Mouse (Mus musculus): ENCODE results near the gene Hoxa11.

The Hoxa11 gene

DNA sequence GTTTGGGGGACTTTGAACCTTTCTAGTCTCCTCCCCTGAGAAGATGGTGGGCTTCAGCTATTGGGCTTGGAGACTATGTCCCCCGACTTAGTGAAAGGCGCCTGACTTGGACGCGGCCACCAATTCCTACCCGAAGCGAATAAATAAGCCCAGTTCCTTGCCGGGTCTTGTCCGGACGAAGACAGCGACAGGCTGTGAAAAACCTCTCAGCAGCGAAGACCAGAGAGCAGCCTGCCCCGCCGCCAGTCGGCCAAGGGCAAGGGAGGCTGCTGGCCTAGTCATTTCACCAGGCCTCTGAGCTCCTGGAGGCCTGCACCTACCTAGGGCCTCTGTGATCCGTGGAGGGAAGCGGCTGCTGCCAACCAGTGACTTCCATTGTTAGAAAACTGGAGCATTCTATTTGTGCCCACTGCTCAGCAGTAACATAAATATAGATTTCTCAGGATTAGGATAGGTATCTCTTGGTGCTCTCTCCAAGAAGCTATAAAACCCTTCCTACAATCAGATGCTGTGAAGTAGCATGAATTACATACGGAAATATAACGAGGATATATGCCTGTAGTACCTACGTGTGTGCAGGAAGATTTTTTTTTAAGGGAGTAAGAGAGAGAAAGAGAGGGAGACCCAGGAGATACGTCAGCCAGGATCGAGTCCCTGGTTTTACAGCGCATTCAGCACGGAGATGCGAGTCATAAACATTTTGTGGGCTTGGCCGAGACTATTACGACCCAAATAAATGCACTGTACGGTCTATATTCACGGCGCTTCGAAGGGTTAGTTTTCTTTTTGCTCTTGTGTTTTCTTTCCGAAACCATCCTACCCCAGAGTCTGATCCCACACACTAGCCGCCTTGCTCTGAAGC is 25.4 kb downstream of the Hoxa11 start:
- no peak for DNase-seq (ENCODE audit: low spot score)

DNA sequence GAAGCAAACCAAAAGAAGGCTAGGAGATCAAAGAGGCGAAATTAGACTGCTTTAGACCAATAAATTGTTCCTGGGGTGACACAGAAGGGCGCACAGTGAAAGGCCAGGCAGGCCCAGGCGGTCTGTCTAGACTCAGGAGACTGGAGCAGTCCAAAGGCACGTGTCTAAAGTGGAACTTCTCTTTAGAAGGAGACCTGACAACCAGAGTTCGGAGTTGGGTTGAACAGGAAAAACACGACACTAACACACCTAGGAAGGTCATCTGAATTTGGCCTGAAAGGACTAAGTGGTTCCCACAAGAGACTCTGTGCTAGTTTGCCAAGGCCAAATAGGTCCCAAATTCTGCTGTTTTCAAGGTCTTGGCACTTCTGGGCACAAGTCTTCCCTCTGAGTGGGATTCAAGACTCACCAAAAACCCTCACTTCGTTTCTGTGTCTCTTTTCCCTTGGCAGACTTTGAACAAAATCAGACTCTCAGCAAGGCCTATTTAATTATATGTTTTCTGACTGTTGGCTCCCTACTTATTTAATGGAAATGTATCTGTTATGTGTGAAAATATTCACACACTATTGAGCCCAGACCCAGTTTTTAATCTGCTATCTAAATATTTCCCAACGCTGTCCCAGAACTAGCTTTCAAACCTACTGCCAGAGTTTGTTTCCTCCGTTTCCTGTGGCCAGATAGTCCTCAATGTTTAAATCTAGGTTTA is 26.2 kb downstream of the Hoxa11 start:
- DNase-seq (ENCODE audit: low spot score): no peak

DNA sequence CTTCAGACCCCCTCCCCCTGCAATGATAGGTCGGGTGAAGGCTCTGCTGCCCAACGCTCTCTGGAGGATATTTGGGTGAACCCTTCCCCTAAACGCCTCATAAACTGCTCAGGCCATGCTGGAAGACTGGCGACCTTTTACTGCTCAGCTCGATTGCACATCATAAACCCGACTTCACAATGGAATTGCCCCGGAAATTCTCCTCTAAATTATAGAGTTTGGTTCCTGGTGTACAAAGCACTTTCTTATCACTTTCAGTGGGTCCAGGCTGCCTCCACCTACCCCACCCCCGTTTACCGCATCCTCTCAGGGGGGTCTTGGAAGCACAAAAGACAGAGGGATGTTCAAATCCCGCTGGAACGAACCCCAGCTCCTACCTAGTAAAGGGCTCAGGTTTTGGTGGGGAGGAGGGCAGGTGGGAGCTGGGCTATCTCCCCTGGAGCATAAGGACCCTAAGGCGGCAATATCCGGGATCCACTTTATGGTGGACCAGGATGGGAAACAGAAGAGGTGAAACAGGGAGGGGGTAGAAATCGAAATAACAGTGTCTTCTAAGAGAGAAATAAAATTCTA is 26.9 kb downstream of the Hoxa11 start:
- DNase-seq (ENCODE audit: low spot score): no peak

DNA sequence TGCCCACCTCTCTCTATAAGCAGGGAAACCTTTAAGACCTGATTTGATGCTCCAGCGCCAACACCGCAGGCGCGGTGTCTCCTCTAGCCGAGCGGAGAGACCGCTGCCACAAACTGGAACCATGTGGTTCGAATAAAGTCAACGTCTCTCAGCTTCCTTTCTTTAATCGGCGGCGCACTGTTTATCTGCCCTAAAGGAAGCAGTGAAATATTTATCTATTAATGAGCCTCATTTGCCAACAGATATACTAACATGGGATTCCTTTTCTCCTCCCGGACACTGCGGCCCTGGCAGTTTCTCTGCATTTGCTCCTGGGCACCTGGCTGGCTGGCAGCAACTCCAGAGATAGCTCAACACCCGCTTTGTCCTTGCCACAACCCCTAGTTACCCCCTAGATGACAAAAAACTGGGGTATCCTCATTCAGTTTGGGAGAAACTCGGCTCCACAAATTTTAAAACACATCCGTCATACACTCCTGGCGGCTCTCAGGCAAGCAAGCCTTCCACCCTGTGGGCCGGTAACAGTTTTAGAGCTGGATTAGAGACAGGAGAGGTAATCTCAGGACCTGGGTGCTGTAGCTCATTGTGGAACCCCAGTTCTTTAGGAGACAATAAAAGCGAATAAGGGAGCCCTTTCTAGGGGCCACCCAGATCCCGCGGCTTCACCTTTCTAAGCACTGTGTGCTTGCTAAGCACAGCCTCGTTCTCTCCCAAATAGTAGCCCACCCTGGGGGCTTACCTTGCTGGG is 27.5 kb downstream of the Hoxa11 start:
- no peak for DNase-seq (ENCODE audit: low spot score)

DNA sequence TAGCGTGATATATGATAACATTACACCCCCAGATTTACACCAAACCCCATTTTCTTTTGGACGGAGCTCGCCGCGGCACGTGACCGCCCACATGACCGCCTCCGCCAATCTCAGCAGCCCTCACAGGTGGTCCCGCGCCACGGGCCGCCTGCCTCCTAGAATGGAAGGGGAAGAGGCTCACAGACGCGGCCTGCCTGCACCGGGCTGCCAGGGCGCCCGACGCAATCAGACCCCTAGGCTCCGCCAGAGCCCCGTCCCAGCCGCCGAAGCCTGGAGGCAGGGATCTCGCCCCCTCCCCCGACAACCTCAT is 28.2 kb downstream of the Hoxa11 start:
- DNase-seq (ENCODE audit: low spot score): no peak

DNA sequence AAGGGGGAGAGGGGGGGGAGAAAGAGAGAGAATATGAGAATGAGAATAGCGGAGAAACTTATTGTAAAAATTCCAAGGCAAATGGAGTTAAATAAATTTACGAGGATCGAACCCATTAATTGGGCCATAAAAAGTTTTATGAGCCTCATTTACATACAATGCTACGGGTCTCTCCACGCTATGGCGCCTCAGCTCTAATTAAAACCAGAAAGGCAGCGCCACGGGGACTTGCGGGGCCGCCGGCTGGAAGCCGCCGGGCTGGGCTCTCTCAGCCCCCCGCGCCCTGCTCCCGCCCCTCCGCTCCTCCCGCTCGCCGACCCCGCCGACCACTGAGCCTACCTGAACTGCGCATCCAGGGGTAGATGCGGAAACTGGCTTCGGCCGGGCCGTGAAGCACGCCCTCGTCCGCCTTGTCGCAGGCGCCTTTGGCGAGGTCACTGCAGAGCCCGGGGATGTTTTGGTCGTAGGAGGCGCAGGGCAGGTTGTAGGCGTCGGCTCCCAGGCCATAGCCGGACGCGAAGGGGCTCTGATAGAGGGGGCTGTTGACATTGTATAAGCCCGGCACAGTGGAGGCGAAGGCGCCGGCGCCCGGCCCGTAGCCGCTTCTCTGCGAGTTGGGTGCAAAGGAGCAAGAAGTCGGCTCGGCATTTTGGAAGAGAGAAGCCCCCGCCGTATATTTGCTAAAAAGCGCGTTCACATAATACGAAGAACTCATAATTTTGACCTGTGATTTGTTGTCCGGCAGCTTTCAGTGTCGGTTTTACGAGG is 28.7 kb downstream of the Hoxa11 start:
- DNase-seq (ENCODE audit: low spot score): no peak

DNA sequence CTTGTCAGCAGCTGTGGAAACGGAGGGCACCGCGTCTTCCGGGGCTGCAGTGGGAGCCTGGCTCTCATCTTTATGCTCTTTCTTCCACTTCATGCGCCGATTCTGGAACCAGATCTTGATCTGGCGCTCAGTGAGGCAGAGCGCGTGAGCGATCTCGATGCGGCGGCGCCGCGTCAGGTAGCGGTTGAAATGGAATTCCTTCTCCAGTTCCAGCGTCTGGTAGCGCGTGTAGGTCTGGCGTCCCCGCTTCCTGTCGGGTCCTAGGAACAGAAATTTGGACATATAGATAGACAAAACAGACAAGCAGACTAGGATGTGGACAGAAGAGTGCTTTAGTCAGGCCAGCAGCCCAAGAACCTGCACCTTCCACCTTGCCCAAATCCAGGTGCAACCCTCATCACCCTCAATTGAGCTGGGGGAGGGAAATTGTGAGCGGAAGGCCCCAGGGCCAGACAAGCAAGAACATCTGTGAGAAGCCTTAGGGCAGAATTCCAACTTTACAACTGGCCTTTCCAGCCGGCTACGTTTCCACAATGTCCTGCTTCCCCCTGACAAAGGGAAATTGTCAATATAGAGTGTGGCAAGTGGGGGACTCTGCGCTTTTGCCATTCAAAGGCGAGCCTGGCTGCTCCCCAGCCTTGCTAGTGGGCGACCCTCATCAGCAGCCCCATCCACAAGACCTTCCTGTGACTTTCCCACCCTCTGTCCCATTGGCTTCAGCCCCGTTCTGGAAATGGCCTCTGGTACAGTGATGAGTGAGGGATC is 29.7 kb downstream of the Hoxa11 start:
- DNase-seq (ENCODE audit: low spot score): no peak

DNA sequence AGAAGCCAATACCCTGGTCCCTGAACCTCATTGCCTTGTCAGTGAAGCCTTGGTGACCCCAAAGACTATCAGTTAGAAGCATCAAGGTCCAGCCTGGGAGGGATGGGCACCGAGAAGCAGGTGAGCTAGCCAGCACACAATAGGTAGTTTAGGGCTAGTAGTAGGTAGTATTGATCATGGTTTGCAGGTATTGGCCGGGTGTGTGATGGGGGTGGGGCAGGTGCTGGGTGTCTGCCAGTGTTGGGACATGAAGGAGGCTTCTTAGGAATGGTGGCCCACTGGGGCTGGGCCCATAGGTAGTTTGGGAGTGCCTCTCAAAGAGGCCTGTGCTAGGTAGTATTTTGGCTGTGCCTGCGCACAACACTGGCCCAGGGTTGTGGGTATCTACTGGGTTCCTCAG is 30.5 kb downstream of the Hoxa11 start:
- no peak for DNase-seq (ENCODE audit: low spot score)

DNA sequence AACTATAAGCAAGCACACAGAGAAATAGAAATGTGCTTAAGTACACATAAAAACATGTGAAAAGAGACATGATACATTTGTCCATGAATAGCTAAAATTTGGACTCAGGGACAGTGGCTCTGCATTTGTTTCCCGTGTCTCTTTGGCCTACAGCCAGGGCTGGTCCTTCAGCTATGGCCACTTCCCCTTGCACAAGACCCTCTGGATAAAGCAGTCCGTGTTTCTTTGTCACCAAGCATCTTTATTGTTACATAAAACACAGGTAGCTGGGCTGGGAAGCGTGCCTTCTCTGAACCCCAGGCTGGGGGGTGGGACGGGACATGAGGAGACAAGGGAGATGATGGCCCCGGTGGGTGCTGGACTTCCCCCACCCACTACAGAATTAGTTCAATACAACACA is 31.3 kb downstream of the Hoxa11 start:
- no peak for DNase-seq (ENCODE audit: low spot score)

DNA sequence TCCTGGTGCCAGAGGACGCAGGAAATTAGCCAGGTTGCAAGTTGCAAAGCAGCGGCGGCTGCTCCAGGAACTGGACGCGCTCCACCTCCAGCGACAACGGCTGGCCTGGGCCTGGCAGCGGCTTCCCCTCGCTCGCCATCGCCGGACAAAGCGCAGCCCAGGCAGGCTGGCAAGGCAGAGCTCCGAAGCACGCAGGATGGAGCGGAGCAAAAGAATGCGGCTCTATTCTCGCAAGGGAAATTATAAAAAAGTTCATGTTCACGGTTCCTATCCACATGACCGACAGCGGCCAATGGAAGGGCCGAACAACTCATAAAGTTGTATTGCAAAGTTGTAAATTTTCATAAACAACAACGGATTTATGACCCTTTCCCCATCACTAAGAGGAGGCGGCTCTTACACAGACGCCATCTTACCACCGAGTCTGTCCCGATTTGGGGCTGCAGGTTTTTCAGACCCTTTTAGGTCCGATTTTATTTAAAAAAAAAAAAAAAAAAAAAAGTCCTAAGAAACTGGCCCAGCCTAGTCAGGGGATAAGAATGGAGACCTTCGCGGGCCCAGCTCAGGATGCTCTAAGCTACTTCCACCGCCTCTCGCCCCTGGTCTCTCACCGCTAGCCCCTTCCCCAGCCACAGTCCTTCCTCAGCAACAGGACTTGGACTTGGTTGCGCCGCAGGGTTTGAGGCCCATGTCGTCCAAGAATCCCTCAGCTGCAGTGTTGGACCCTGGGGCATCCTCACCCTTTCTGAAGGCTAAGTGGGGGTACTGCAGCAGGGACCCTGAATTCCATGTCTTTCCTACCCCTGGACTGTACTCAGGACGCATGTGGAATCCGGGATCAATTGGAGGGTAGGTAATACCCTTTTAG is 32.3 kb downstream of the Hoxa11 start, which contains the start of the genes Hoxa3 and Gm28308:
Hoxa3 (minus strand) TSS at position 218 of the 868 bp plus-strand sequence.
Gm28308 (minus strand) TSS at position 221 of the 868 bp plus-strand sequence.
- DNase-seq (ENCODE audit: low spot score): no peak

DNA sequence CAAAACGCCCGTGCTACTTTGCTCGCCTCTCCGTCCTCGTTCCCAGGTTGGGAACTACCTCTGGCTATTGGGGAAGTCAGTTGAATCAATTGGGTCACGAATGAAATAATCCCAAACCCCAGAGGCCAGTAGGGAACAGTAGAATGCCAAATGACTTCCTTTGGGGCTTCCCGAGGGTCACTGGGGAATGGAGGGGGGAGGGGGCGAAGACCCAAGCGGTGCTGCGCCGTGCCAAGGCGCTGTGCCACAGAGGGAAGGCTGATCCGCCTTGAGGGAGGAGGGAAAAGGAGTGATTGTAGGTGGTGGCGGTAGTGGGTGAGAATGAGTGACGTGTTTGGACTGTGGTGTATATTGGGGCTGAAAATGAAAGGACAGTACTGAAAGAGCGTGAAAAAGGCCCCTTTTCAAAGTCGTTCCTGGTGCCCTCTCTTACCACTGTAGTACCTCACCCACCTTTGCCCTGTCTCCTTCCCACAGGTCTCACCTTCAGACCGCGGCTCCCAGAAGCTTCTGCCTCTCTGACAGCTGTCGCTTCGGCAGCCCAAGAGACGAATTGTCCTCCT is 33.0 kb downstream of the Hoxa11 start:
- no peak for DNase-seq (ENCODE audit: low spot score)

DNA sequence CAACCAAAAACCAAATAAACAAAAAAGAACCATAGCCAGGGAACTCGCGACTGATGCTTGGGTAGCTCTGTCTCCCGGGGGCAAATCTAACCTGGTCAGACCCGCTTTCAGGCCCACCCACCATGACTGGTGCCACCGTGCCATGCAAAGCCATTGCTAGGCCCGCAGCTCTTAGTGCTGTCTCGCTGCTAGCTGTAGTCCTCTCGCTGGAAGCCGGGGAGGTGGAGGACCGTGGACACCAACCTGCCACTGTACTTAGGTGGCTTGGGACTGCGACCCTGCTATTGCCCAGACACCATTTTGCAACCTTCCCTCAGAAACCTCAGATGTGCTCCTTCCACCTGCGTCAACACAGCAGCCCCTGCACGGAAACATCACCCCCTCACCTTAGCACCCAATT is 33.6 kb downstream of the Hoxa11 start:
- no peak for DNase-seq (ENCODE audit: low spot score)

DNA sequence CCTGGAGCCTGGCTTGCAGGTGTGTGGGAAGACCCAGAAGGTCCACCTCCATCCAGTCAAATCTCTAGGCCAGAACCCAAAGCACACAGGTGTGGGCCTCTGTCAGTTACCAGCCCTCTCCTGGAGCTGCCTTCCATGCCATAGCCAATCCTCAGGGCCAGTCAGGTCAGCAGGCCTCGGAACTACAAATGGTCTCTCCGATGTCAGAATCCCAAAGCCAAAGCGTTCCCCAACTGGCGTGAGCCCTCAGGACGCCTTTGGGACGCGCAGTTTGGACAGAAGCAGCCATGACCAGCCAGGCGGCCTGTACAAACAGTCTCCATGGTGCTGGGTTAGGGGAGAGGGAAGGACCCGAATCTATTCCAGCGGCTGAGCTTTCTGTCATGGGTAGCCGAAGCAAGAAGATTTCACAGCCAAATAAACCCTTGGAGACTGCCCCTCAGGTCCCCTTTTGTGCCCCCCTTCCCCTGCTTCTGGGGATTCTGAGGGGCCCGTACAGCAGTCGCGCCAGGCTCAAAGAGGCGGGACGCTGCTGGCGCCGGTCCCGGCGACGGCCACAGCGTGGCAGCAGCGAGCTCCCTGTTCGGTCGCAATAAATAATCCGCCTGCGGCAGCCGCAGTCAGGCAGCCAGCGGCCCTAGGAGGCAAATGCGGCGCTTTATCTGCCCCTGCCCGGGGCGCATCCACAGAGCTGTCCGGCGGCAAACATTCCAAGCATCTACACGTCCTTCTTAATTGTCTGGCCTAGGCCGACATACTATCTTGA is 34.3 kb downstream of the Hoxa11 start:
- peak; percentile 51 for DNase-seq (ENCODE audit: low spot score)

DNA sequence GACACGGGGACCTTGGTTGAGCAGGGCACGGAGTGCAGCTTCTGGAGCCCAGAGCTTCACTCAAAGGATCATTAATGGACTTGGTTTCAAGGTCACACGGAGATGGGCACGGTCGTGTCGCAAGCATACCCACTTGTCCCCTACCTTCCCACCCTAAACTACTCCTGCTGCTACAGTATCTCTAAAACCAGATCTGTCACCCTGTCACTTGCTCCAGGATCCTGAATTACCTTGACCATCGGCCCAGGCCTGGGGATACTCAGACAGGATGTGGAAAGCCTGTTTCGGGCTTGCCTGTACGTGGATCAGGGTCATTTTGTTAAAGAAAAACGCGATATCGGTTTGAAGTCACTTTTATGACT is 35.9 kb downstream of the Hoxa11 start:
- DNase-seq (ENCODE audit: low spot score): no peak

DNA sequence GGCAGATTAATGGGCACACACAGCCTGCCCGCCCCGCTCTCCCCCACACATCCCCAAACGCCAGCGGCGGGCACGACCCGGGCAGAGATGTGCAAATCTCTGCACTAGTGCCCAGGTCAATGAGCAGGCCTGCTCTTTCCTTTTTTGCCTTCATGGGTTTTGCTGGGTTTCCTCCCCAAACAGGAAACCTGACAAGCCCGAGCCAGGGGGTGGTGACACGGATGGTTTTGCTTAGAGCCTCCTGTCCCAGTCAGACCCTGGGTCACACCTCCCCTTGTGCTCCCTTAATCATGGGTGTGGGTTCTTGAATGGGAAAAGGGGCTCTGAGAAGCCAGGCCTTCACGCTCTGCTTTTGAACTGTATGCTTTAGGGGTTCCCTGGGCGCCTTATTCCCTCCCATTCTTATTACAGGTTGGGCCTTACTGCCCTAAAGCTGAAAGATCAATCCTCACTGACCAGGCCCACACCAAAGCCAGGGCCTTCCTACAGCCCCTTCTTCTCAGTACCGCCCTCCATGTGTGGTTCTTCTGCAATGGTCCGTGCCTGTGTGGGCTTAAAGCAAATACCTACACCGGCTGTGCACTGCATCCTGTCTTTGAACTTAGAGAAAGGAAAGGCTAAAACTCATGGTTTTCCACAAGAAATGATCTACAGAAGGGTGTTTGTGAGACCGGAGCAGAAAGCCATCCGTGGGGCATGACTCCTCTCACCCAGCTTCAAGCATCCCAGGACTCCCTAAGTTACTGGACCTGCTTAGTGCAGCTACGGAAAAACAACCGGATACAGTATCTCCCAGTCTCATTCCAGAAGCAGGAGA is 36.5 kb downstream of the Hoxa11 start:
- DNase-seq (ENCODE audit: low spot score): no peak

DNA sequence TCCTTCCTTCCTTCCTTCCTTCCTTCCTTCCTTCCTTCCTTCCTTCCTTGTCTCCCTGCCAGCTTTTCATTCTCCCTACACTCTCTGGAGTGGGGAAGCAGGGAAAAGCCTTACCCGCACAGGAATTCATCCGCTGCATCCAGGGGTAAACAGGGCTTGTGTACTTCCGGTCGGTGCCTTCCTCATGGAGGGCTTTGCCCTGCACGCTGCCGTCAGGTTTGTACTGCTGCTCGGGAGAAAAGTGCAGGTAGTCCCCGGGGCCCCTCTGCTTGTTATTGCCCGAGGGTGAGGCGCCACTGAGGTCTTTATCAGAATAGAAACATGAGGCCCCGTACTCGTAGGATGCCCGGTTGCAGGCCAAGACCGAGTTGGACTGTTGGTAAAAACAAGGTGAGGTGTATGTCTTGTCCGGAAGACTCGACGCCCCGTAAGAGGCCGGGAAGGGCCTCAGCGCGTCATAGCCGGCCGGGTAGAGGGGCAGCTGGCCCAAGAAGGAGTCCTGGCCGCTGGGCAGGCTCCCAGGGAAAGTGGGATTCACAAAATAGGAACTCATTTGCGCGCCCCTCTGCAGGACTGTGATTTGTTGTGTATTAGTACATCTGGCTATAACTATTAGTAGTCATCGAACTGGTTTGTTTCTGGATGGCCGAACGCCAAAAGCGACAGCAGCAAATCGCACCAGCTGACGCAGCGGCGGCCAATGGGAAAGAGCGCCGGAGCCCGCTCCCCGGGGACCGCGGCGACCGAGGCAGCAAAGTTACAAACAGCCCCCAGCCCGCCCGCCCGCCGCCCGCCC is 37.3 kb downstream of the Hoxa11 start, which contains the start of gene Hoxa6:
Hoxa6 (minus strand) TSS at position 651 of the 796 bp plus-strand sequence.
- DNase-seq (ENCODE audit: low spot score): no peak

DNA sequence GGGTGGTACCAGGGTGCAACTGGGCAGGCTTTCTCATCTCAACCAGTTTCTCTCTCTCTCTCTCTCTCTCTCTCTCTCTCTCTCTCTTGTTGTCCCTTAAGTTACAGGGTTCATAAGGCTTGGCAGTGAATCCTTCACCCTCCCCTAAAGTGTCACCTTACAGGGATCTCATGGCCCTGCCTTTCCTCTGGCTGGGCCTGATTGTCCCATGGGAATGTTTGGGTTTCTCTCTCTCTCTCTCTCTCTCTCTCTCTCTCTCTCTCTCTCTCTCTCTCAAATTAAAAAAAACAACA is 38.0 kb downstream of the Hoxa11 start:
- DNase-seq (ENCODE audit: low spot score): no peak

All from layer of hippocampus, adult 11-12 months (tissue).